Mouse (Mus musculus) heart, adult 2 months (tissue): ENCODE results near the gene Mlec.

Source experiments
- CTCF ChIP-seq: fragments of 200-600 bp; IDR thresholded peaks from 2 replicates; pipeline ENCODE4 v1.8.1; 2022; ENCODE audit warnings: antibody characterized with exemption, mild to moderate bottlenecking, moderate library complexity
- POLR2A ChIP-seq: fragments of 200-500 bp; IDR thresholded peaks from 2 replicates; pipeline ENCODE4 v1.6.1; 2011; ENCODE audit warnings: mild to moderate bottlenecking, low read depth, low read length, control low read depth; ENCODE audit not compliant: insufficient read depth

DNA sequence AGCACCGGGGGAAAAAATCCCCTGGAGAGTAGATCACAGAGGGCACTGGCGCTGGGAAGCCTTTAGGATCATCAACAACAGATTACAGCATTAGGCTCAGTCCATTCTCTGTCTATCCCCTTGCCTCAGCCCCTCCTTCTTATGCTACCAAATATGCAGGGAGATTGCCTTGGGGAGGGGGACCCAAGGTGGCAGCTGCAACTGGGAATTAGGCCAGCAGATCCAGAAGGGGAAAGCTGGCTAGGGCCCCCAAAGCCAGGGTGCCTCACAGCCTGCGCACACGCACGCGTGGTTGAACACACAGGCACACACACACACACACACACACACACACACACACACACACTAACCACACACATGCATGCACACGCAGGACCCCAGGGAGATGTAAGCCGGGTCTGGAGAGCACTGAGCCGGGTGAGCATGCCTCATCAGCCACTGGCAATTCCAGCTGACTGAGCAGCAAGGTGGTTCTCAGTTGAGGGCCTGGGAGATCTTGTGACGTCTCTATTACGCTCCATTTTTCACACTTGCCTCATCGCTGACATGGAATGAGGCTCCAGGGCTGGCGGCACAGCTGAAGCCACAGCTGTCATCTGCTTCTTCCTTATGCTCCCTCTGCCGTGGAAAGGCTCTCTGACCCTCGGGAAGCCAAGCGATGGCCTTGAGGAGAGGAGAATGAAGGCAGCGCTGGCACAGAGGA is 28.5 kb upstream of the Mlec start:
- TF ChIP-seq POLR2A (no peak), CTCF (no peak)
